13 mouse cellular contexts compared by ENCODE assay signal in the genomic region with DNA sequence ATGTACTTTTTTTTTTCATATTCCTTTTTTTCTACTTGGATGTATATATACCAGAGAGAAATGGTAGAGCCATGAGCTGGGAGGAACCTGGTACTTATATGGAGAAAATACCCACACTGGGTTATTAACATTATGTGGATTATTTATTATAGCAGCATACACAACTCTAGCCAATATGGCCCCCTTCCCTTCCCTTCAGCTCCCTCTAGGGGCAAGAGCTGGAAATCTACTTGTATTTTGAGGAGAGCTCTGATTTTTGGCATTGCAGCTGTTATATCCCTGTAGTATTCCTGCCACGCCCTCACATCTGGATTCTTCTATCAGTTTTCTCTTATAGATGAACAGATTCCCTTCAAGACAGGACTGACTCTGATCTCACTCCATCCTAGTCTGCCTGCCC. TPM values are rescaled to one million over a fixed set of nuclear protein-coding genes. Genes with fewer than 3 reads are reported as not detected.
DNase-seq lines count a peak whose midpoint lies in the region; ATAC-seq and TF ChIP-seq lines count a peak whose summit lies in the region.
"Had no signal": no experiment of that assay in that cellular context is flagged by ENCODE, and none has a peak within 500 bp of the region (broad histone marks: within the 10 kb centered on the region; RNA-seq: fewer than 3 reads in every experiment).

No protein-coding gene starts in this region.

- no peak overlapping the region for H3K4me2 ChIP-seq in kidney, postnatal 0 days (ENCODE audit: low read length)
- H3K4me2 ChIP-seq in kidney, embryonic 15.5 days = no peak overlapping the region

- H3K27ac ChIP-seq in kidney, postnatal 0 days = no peak overlapping the region
- H3K27ac ChIP-seq in kidney, embryonic 15.5 days = no peak overlapping the region

- H3K9ac ChIP-seq in kidney, postnatal 0 days (ENCODE audit: low read depth, low read length) = no peak overlapping the region
- H3K9ac ChIP-seq in kidney, embryonic 15.5 days = no peak overlapping the region

- 64% methylated on average over 1 of the region's 1 CpGs for WGBS in kidney, postnatal 0 days
- 69% methylated on average over 1 of the region's 1 CpGs for WGBS in kidney, embryonic 15.5 days

- no peaks in the 10 kb centered on the region for H3K4me1 ChIP-seq in kidney, postnatal 0 days (replicated peaks; ENCODE audit: insufficient read depth, low read length)
- H3K4me1 ChIP-seq in kidney, embryonic 15.5 days = no peaks in the 10 kb centered on the region

- no peak overlapping the region for H3K4me3 ChIP-seq in kidney, postnatal 0 days (replicated peaks; ENCODE audit: low read depth, low read length)
- no peak overlapping the region for H3K4me3 ChIP-seq in kidney, embryonic 15.5 days (replicated peaks)

- H3K9me3 ChIP-seq in kidney, postnatal 0 days (replicated peaks; ENCODE audit: low read length) = no peaks in the 10 kb centered on the region
- H3K9me3 ChIP-seq in kidney, embryonic 15.5 days (replicated peaks) = no peaks in the 10 kb centered on the region

- no peak for ATAC-seq in kidney, postnatal 0 days (replicated peaks; ENCODE audit: low FRiP score, low read depth)
- no peak for ATAC-seq in kidney, embryonic 15.5 days (replicated peaks; ENCODE audit: low FRiP score)
- ATAC-seq: CD4-positive, CD25-positive, alpha-beta regulatory T cell, adult 4 months had no signal

- no peaks in the 10 kb centered on the region for H3K27me3 ChIP-seq in kidney, postnatal 0 days (ENCODE audit: insufficient read depth, low read length)
- H3K27me3 ChIP-seq in kidney, embryonic 15.5 days = 0 out of 2 replicates have a peak, but pooled peaks cover 2% of the 10 kb centered on the region

- TF ChIP-seq CTCF in kidney, postnatal 0 days (IDR thresholded peaks at IDR 0.05; ENCODE audit: low read depth) = peak; percentile 59

- H3K36me3 ChIP-seq in kidney, postnatal 0 days (ENCODE audit: insufficient read depth, low read length) = no peaks in the 10 kb centered on the region
- H3K36me3 ChIP-seq in kidney, embryonic 15.5 days = no peaks in the 10 kb centered on the region

- peak; percentile 28 for DNase-seq in embryo, embryonic 10.5 days (ENCODE audit: low spot score)
- DNase-seq in embryo, embryonic 9.5 days (ENCODE audit: extremely low spot score) = no peak
- peak; percentile 15 for DNase-seq in kidney, postnatal 0 days (ENCODE audit: low spot score)
- peak; percentile 3 for DNase-seq in 416B (ENCODE audit: low read depth)
- peak; percentile 20 for DNase-seq in ZHBTc4 (ENCODE audit: low read depth, low spot score)
- no peak for DNase-seq in ovary, adult 18-20 months (ENCODE audit: low spot score)
- no peak for DNase-seq in thymus, postnatal 25 days
- DNase-seq: cerebellum, adult 9-11 months; gastrocnemius, postnatal 36 days; lung, postnatal 4 days; thymus, postnatal 36 days had no signal

RNA-seq across cellular contexts. Expression of a gene that starts 52.0 kb away (rescaled TPM):
- polyA plus RNA-seq in kidney, postnatal 0 days (2015; fragmentation: Nextera tagmentation; extraction: Ambion mirVana) = 3.9 and 4.0 TPM in 2 replicates
- polyA plus RNA-seq in kidney, embryonic 15.5 days (2015; fragmentation: Nextera tagmentation; extraction: Ambion mirVana) = 2.9 and 3.2 TPM in 2 replicates
- polyA plus RNA-seq: CD4-positive, CD25-positive, alpha-beta regulatory T cell, adult 4 months had no signal

Comparison
In these comparisons a context has a peak if more than half of its experiments do, and no peak if none do; other contexts are left out.
1. DNase-seq: peak in embryo, embryonic 10.5 days (single experiment), kidney, postnatal 0 days (single experiment), 416B (single experiment) and ZHBTc4 (single experiment); none in embryo, embryonic 9.5 days (single experiment), ovary, adult 18-20 months (single experiment) and thymus, postnatal 25 days (single experiment).